Mouse (Mus musculus): ENCODE results near the gene Clpx. TPM values are rescaled to one million over a fixed set of nuclear protein-coding genes. Genes with fewer than 3 reads are reported as not detected.

Clpx gene
- polyA plus RNA-seq, 2 experiments, result 23.8 to 55.6 TPM

DNA sequence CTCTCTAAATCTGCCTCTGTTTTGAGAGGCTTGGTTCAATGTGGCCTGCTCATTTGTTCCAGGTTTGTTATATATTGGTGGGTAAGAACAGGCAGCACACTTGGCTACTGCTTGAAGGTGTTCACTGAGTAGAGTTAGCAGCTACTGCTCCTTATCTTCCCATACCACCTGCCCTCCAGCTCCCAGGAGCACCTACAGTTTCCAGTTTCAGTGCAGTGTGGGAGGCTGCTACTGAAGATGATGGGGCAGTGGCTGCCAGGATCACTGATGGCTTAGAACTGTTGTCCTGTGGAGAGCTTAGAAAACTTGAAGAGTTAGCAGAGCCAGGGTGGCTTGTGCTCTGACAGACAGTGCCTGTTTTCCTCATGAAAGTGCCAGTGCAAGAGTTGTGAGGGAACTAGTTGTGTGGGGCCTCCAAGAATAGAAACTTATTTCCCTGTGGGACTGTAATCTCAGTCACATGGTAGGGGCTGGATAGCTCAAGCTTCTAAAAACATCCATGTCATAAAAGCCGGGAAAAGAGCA is 65.0 kb downstream of the Clpx start:
- H3K4me1 ChIP-seq (ENCODE audit: control insufficient read depth, insufficient read depth, low read length), result no peaks in the 10 kb centered on the region
- TF ChIP-seq POLR2A (IDR thresholded peaks at IDR 0.05; ENCODE audit: borderline replicate concordance, extremely low read depth, insufficient read depth, insufficient read length), result no peak
- no peak overlapping the region for H3K27ac ChIP-seq (replicated peaks; ENCODE audit: low read depth, low read length)
- H3K36me3 ChIP-seq (ENCODE audit: control insufficient read depth, insufficient read depth, low read length), result peaks cover 83% of the 10 kb centered on the region
- DNase-seq (ENCODE audit: low spot score) (no peak), ATAC-seq (ENCODE audit: low FRiP score, low read depth) (no peak)
- no peaks in the 10 kb centered on the region for H3K9me3 ChIP-seq (ENCODE audit: control insufficient read depth, low read length)
- 79% methylated on average over 1 of the region's 1 CpGs for WGBS
- H3K4me3 ChIP-seq (replicated peaks; ENCODE audit: low read length), result no peak overlapping the region
- H3K4me2 ChIP-seq (replicated peaks; ENCODE audit: low read depth, low read length, severe bottlenecking), result no peak overlapping the region
- H3K9ac ChIP-seq (ENCODE audit: low read depth, low read length, severe bottlenecking), result no peak overlapping the region
- no peaks in the 10 kb centered on the region for H3K27me3 ChIP-seq (ENCODE audit: control insufficient read depth, insufficient read depth, low read length)

DNA sequence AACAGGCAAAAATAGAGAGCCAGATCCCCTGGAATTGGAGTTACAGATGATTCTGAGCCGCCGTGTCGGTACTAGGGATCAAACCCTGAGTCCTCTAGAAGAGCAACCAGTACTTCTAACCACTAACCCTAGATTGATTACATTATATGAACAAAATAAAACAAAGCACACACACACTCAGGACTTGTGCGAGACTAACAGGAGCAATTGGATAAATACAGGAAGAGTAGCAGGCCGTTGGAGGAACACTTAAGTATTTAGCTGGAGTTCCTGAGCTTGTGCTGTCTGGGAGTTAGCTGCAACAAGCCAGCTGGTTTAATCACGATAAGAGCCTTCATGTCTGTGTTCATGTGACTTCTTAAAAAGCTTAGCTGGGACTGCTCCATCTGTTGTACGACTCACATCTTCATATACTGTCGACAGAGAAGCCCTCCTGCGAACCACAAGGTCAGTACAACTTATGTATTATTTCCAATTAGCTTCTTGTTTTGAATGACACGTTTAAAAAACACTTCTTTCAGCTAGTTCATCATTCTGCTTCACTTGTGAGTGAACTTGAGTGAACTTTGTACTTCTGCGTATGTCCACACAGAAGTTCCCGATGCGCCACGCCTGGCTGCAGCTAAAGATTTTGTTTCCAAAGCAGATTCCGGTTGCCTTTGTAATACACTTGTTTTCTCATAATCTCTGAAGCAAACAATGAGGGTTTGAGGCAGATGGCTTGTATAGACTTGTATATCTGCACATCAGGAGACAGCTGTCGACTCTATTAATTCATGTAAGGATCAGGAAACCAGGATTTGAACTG is 66.8 kb downstream of the Clpx start, which contains the start of gene Ubap1l:
Gene Ubap1l (plus strand): TSS at position 401 of the 808 bp plus-strand sequence.
- no peak within 1 kb of the TSS for H3K4me3 ChIP-seq (replicated peaks; ENCODE audit: low read length)
- no peaks in the 10 kb centered on the region for H3K27me3 ChIP-seq (ENCODE audit: control insufficient read depth, insufficient read depth, low read length)
- no peak for TF ChIP-seq POLR2A (IDR thresholded peaks at IDR 0.05; ENCODE audit: borderline replicate concordance, extremely low read depth, insufficient read depth, insufficient read length)
- H3K36me3 ChIP-seq (ENCODE audit: control insufficient read depth, insufficient read depth, low read length), result peaks cover 66% of the 10 kb centered on the region
- no peak within 1 kb of the TSS for H3K9ac ChIP-seq (ENCODE audit: low read depth, low read length, severe bottlenecking)
- H3K9me3 ChIP-seq (ENCODE audit: control insufficient read depth, low read length), result no peaks in the 10 kb centered on the region
- H3K27ac ChIP-seq (replicated peaks; ENCODE audit: low read depth, low read length), result no peak within 1 kb of the TSS
- WGBS, result 92% methylated on average over 16 of the region's 16 CpGs
- DNase-seq (ENCODE audit: low spot score), result no peak
- no peak for ATAC-seq (ENCODE audit: low FRiP score, low read depth)
- H3K4me2 ChIP-seq (replicated peaks; ENCODE audit: low read depth, low read length, severe bottlenecking), result no peak within 1 kb of the TSS
- H3K4me1 ChIP-seq (ENCODE audit: control insufficient read depth, insufficient read depth, low read length), result no peaks in the 10 kb centered on the region

DNA sequence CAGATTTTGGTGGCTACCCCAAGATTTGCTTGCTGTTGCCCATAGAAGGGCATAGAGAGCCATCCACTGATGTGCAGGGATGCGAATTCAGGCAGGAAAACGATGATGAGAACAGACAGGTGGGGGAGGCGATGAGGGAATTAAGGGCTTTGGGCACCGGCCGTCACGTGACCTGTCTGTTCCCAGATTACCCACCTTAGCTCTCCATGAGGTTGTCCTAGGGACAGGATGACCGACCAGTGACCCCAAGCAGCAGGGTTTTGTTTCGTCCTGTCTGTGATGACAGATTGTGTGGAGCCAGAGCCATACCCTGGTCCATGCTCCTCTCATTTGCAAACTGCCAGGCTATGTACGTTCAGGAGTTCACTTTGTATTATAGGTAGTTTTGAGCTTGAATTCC is 69.6 kb downstream of the Clpx start:
- no peaks in the 10 kb centered on the region for H3K27me3 ChIP-seq (ENCODE audit: control insufficient read depth, insufficient read depth, low read length)
- H3K9ac ChIP-seq (ENCODE audit: low read depth, low read length, severe bottlenecking), result no peak overlapping the region
- WGBS, result 51% methylated on average over 9 of the region's 9 CpGs
- no peak overlapping the region for H3K4me2 ChIP-seq (replicated peaks; ENCODE audit: low read depth, low read length, severe bottlenecking)
- H3K27ac ChIP-seq (replicated peaks; ENCODE audit: low read depth, low read length), result no peak overlapping the region
- no peaks in the 10 kb centered on the region for H3K9me3 ChIP-seq (ENCODE audit: control insufficient read depth, low read length)
- ATAC-seq (ENCODE audit: low FRiP score, low read depth) (no peak), DNase-seq (ENCODE audit: low spot score) (no peak)
- no peak overlapping the region for H3K4me3 ChIP-seq (replicated peaks; ENCODE audit: low read length)
- peaks cover 43% of the 10 kb centered on the region for H3K36me3 ChIP-seq (ENCODE audit: control insufficient read depth, insufficient read depth, low read length)
- no peaks in the 10 kb centered on the region for H3K4me1 ChIP-seq (ENCODE audit: control insufficient read depth, insufficient read depth, low read length)
- no peak for TF ChIP-seq POLR2A (IDR thresholded peaks at IDR 0.05; ENCODE audit: borderline replicate concordance, extremely low read depth, insufficient read depth, insufficient read length)

DNA sequence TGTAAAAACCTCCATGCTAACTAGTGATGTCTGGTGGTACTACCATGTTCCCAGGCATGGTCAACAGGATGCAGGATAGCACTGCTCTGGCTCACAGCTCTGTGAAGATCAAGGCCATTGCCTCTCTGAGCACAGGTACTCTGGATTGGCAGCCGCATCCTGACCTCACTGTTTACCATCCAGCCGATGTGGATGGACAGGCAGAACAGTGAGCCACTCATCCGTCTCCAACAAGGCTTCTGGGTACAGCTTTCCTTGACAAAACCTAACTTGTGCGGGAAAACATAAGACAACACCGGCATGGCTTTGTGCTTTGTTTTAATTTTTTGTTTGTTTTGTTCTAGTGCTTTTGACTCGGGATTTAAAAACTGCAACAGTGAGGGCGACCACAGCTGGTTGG is 71.7 kb downstream of the Clpx start:
- TF ChIP-seq POLR2A (IDR thresholded peaks at IDR 0.05; ENCODE audit: borderline replicate concordance, extremely low read depth, insufficient read depth, insufficient read length), result no peak
- peaks cover 25% of the 10 kb centered on the region for H3K36me3 ChIP-seq (ENCODE audit: control insufficient read depth, insufficient read depth, low read length)
- H3K4me2 ChIP-seq (replicated peaks; ENCODE audit: low read depth, low read length, severe bottlenecking), result no peak overlapping the region
- WGBS, result 88% methylated on average over 7 of the region's 7 CpGs
- H3K27ac ChIP-seq (replicated peaks; ENCODE audit: low read depth, low read length), result no peak overlapping the region
- no peak overlapping the region for H3K9ac ChIP-seq (ENCODE audit: low read depth, low read length, severe bottlenecking)
- no peak for ATAC-seq (ENCODE audit: low FRiP score, low read depth)
- no peak for DNase-seq (ENCODE audit: low spot score)
- H3K9me3 ChIP-seq (ENCODE audit: control insufficient read depth, low read length), result no peaks in the 10 kb centered on the region
- no peak overlapping the region for H3K4me3 ChIP-seq (replicated peaks; ENCODE audit: low read length)
- H3K27me3 ChIP-seq (ENCODE audit: control insufficient read depth, insufficient read depth, low read length), result no peaks in the 10 kb centered on the region
- no peaks in the 10 kb centered on the region for H3K4me1 ChIP-seq (ENCODE audit: control insufficient read depth, insufficient read depth, low read length)

DNA sequence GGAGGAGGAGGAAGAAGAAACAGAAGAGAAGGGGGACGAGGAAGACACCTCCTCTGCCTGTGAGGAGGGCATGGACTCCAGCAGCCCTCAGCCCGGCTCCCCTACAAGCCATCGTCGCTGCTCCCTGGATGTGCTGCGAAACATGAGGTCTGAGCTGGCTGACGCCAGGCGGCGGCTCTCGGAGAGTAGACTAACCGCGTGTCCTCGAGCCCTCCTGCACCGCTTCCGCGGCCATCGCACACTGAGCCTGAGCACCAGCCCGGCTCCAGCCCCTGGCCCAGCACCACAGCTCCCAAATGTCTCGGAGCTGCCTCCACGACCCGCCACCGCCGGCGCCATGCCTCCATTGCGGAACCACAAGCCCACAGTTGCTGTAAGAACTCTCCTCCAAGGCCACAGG is 77.7 kb downstream of the Clpx start:
- no peak for TF ChIP-seq POLR2A (IDR thresholded peaks at IDR 0.05; ENCODE audit: borderline replicate concordance, extremely low read depth, insufficient read depth, insufficient read length)
- Histone ChIP-seq H3K4me1 (ENCODE audit: control insufficient read depth, insufficient read depth, low read length) (no peaks in the 10 kb centered on the region), H3K4me3 (replicated peaks; ENCODE audit: low read length) (no peak overlapping the region), H3K27me3 (ENCODE audit: control insufficient read depth, insufficient read depth, low read length) (no peaks in the 10 kb centered on the region), H3K9ac (ENCODE audit: low read depth, low read length, severe bottlenecking) (no peak overlapping the region), H3K27ac (replicated peaks; ENCODE audit: low read depth, low read length) (no peak overlapping the region), H3K4me2 (replicated peaks; ENCODE audit: low read depth, low read length, severe bottlenecking) (no peak overlapping the region), H3K36me3 (ENCODE audit: control insufficient read depth, insufficient read depth, low read length) (no peaks in the 10 kb centered on the region; the same call in 1 of the 2 replicates), H3K9me3 (ENCODE audit: control insufficient read depth, low read length) (no peaks in the 10 kb centered on the region)
- no peak for DNase-seq (ENCODE audit: low spot score)
- WGBS, result 81% methylated on average over 23 of the region's 24 CpGs
- ATAC-seq (ENCODE audit: low FRiP score, low read depth), result no peak

Data from limb, embryonic 14.5 days (tissue).